Mouse (Mus musculus): ENCODE measurements around the gene Lats2. TPM values are rescaled to one million over a fixed set of nuclear protein-coding genes. Genes with fewer than 3 reads are reported as not detected.
"Not testable (repeated sequence)": the region's sequence is repeated elsewhere in the genome, so short reads cannot be mapped to it uniquely, and the experiment has no call there.

The Lats2 gene
- polyA plus RNA-seq, 2 experiments = 3.2 to 3.9 TPM

- Histone ChIP-seq H3K4me2 (ENCODE audit: low read depth) (no peak overlapping the region), H3K4me3 (ENCODE audit: insufficient read depth in 1 of 2, low read depth in 2 of 2, low read length in 2 of 2) (no peak overlapping the region), H3K9ac (replicated peaks) (no peak overlapping the region), H3K27me3 (ENCODE audit: control insufficient read depth, insufficient read depth, low read length) (no peaks in the 10 kb centered on the region), H3K36me3 (replicated peaks; ENCODE audit: control insufficient read depth, insufficient read depth, low read depth) (peaks cover 3% of the 10 kb centered on the region; the same call in 1 of the 2 replicates), H3K4me1 (replicated peaks; ENCODE audit: control insufficient read depth in 2 of 2, insufficient read depth in 2 of 2, low read length in 1 of 2) (no peaks in the 10 kb centered on the region; a peak in 2 of 4 replicates), H3K27ac (no peak overlapping the region), H3K9me3 (ENCODE audit: control insufficient read depth, low read length) (no peaks in the 10 kb centered on the region)
- no peak for ATAC-seq (ENCODE audit: insufficient read depth)
- WGBS (ENCODE audit: insufficient replicate concordance) = 76% methylated on average over 2 of the region's 2 CpGs
- TF ChIP-seq CTCF (IDR thresholded peaks at IDR 0.05; ENCODE audit: low read depth) = no peak
- no peak for TF ChIP-seq EP300 (IDR thresholded peaks at IDR 0.05; ENCODE audit: low read depth)
- no peak for DNase-seq (ENCODE audit: low read depth in 3 of 3, low spot score in 3 of 3)
Observed at GRCm38 (mm10) chr14:57657500-57657899, 100.7 kb downstream of the Lats2 start.

GRCm38 (mm10) chr14:57656519-57656918 lies 101.7 kb downstream of the Lats2 start:
- peak; percentile 74; the same call in 1 of the 2 replicates for ATAC-seq (ENCODE audit: insufficient read depth)
- not testable (repeated sequence) for H3K4me3 ChIP-seq (ENCODE audit: insufficient read depth in 1 of 2, low read depth in 2 of 2, low read length in 2 of 2); H3K9ac ChIP-seq (replicated peaks); H3K27ac ChIP-seq; H3K4me1 ChIP-seq (replicated peaks; ENCODE audit: control insufficient read depth in 2 of 2, insufficient read depth in 2 of 2, low read length in 1 of 2); H3K9me3 ChIP-seq (ENCODE audit: control insufficient read depth, low read length); H3K36me3 ChIP-seq (replicated peaks; ENCODE audit: control insufficient read depth, insufficient read depth, low read depth); H3K4me2 ChIP-seq (ENCODE audit: low read depth); H3K27me3 ChIP-seq (ENCODE audit: control insufficient read depth, insufficient read depth, low read length)
- 88% methylated on average over 3 of the region's 3 CpGs for WGBS (ENCODE audit: insufficient replicate concordance)
- peak in 2 of 3 experiments; percentile 15 to 44 for DNase-seq (ENCODE audit: low read depth in 3 of 3, low spot score in 3 of 3)

GRCm38 (mm10) chr14:57649501-57649900 lies 108.7 kb downstream of the Lats2 start:
- no peaks in the 10 kb centered on the region for H3K4me1 ChIP-seq (replicated peaks; ENCODE audit: control insufficient read depth in 2 of 2, insufficient read depth in 2 of 2, low read length in 1 of 2)
- H3K9ac ChIP-seq (replicated peaks) = no peak overlapping the region
- peaks cover 3% of the 10 kb centered on the region; the same call in 1 of the 2 replicates for H3K36me3 ChIP-seq (replicated peaks; ENCODE audit: control insufficient read depth, insufficient read depth, low read depth)
- H3K27ac ChIP-seq = no peak overlapping the region
- H3K9me3 ChIP-seq (ENCODE audit: control insufficient read depth, low read length) = no peaks in the 10 kb centered on the region
- TF ChIP-seq EP300 (IDR thresholded peaks at IDR 0.05; ENCODE audit: low read depth) (no peak), CTCF (IDR thresholded peaks at IDR 0.05; ENCODE audit: low read depth) (no peak)
- DNase-seq (ENCODE audit: low read depth in 3 of 3, low spot score in 3 of 3) = no peak
- no peaks in the 10 kb centered on the region for H3K27me3 ChIP-seq (ENCODE audit: control insufficient read depth, insufficient read depth, low read length)
- ATAC-seq (ENCODE audit: insufficient read depth) = no peak
- H3K4me2 ChIP-seq (ENCODE audit: low read depth) = no peak overlapping the region
- no peak overlapping the region for H3K4me3 ChIP-seq (ENCODE audit: insufficient read depth in 1 of 2, low read depth in 2 of 2, low read length in 2 of 2)

GRCm38 (mm10) chr14:57646155-57646554 lies 112.0 kb downstream of the Lats2 start:
- ATAC-seq (ENCODE audit: insufficient read depth) (no peak), DNase-seq (ENCODE audit: low read depth in 3 of 3, low spot score in 3 of 3) (no peak)
- Histone ChIP-seq H3K36me3 (replicated peaks; ENCODE audit: control insufficient read depth, insufficient read depth, low read depth) (no peaks in the 10 kb centered on the region; the same call in none of the 2 replicates), H3K4me1 (replicated peaks; ENCODE audit: control insufficient read depth in 2 of 2, insufficient read depth in 2 of 2, low read length in 1 of 2) (no peaks in the 10 kb centered on the region), H3K4me2 (ENCODE audit: low read depth) (no peak overlapping the region), H3K9ac (replicated peaks) (no peak overlapping the region), H3K27ac (no peak overlapping the region), H3K9me3 (ENCODE audit: control insufficient read depth, low read length) (no peaks in the 10 kb centered on the region), H3K4me3 (ENCODE audit: insufficient read depth in 1 of 2, low read depth in 2 of 2, low read length in 2 of 2) (no peak overlapping the region), H3K27me3 (ENCODE audit: control insufficient read depth, insufficient read depth, low read length) (no peaks in the 10 kb centered on the region)
- TF ChIP-seq EP300 (IDR thresholded peaks at IDR 0.05; ENCODE audit: low read depth) (no peak), CTCF (IDR thresholded peaks at IDR 0.05; ENCODE audit: low read depth) (no peak)
- WGBS (ENCODE audit: insufficient replicate concordance) = 70% methylated on average over 4 of the region's 4 CpGs

Small RNA genes lying within 50 kb of the gene (microRNA-seq; reads per million reads assigned to microRNA genes)
- gene Mir3077 = not detected

Other genes starting within 250 kb of the Lats2 start
- gene Il17d, start 233.6 kb downstream of the Lats2 start, polyA plus RNA-seq (2012; rRNA removed) = 0.50 and 0.62 TPM in 2 replicates
- gene Il17d, start 233.6 kb downstream of the Lats2 start, polyA plus RNA-seq (2014; fragmentation: Nextera tagmentation; extraction: Ambion mirVana) = 0.08 TPM in 1 of 2 replicates, not detected in the other
- gene Eef1akmt1, start 186.8 kb downstream of the Lats2 start, polyA plus RNA-seq (2012; rRNA removed) = 11.4 and 14.0 TPM in 2 replicates
- 41.8 and 43.5 TPM in 2 replicates for gene Eef1akmt1, start 186.8 kb downstream of the Lats2 start, polyA plus RNA-seq (2014; fragmentation: Nextera tagmentation; extraction: Ambion mirVana)
- gene Xpo4, start 93.0 kb downstream of the Lats2 start, polyA plus RNA-seq (2012; rRNA removed) = 5.1 and 6.8 TPM in 2 replicates
- 14.5 and 17.5 TPM in 2 replicates for gene Xpo4, start 93.0 kb downstream of the Lats2 start, polyA plus RNA-seq (2014; fragmentation: Nextera tagmentation; extraction: Ambion mirVana)
- not detected in 2 replicates for gene Gm49361, start 12.3 kb downstream of the Lats2 start, polyA plus RNA-seq (2012; rRNA removed)
- not detected in 2 replicates for gene Gm49361, start 12.3 kb downstream of the Lats2 start, polyA plus RNA-seq (2014; fragmentation: Nextera tagmentation; extraction: Ambion mirVana)
- 4.7 and 18.0 TPM in 2 replicates for gene Sap18, start 39.8 kb upstream of the Lats2 start, polyA plus RNA-seq (2012; rRNA removed)
- 6.0 and 13.3 TPM in 2 replicates for gene Sap18, start 39.8 kb upstream of the Lats2 start, polyA plus RNA-seq (2014; fragmentation: Nextera tagmentation; extraction: Ambion mirVana)
- 4.7 and 8.1 TPM in 2 replicates for gene Ska3, start 67.8 kb upstream of the Lats2 start, polyA plus RNA-seq (2012; rRNA removed)
- 9.6 and 10.4 TPM in 2 replicates for gene Ska3, start 67.8 kb upstream of the Lats2 start, polyA plus RNA-seq (2014; fragmentation: Nextera tagmentation; extraction: Ambion mirVana)
- 23.6 and 48.3 TPM in 2 replicates for gene Mrpl57, start 67.8 kb upstream of the Lats2 start, polyA plus RNA-seq (2012; rRNA removed)
- gene Mrpl57, start 67.8 kb upstream of the Lats2 start, polyA plus RNA-seq (2014; fragmentation: Nextera tagmentation; extraction: Ambion mirVana) = 149 and 161 TPM in 2 replicates
- 1.9 and 3.4 TPM in 2 replicates for gene Zdhhc20, start 131.9 kb upstream of the Lats2 start, polyA plus RNA-seq (2012; rRNA removed)
- 6.6 and 7.6 TPM in 2 replicates for gene Zdhhc20, start 131.9 kb upstream of the Lats2 start, polyA plus RNA-seq (2014; fragmentation: Nextera tagmentation; extraction: Ambion mirVana)
- 9.0 and 13.6 TPM in 2 replicates for gene Micu2, start 240.9 kb upstream of the Lats2 start, polyA plus RNA-seq (2012; rRNA removed)
- 25.6 and 30.9 TPM in 2 replicates for gene Micu2, start 240.9 kb upstream of the Lats2 start, polyA plus RNA-seq (2014; fragmentation: Nextera tagmentation; extraction: Ambion mirVana)

All from liver, embryonic 14.5 days (tissue).